16 mouse cellular contexts compared by ENCODE assay signal in the genomic region with DNA sequence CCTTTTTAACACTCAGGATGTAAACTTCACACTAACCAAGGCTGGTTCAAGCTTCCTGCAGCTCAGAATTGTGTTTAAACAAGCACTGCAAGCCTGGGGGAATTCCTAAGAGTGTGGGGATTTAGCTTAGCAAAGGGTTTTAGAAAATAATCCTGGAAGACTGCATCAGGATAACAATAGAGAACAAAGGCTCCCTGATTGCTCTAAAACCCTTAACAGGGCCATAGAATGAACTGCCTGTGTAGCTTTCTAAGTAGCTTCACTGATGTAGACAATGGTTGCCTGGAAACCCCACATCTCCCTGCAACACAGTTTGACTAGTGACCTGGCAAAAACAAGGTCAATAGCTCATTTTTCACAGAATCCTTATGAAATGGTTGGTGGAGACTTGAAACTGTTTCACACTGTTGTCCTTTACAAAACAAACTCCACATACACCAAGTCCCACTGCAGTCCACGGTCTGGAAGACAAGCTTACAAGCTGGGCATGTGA.
A peak's percentile ranks its signal among the peaks of the same experiment; 100 is the strongest.
DNase-seq lines count a peak whose midpoint lies in the region; ATAC-seq and TF ChIP-seq lines count a peak whose summit lies in the region.
"Had no signal": no experiment of that assay in that cellular context is flagged by ENCODE, and none has a peak within 500 bp of the region (broad histone marks: within the 10 kb centered on the region; RNA-seq: fewer than 3 reads in every experiment).

No protein-coding gene starts in this region.

- H3K36me3 ChIP-seq in embryonic facial prominence, embryonic 14.5 days (ENCODE audit: control insufficient read depth, insufficient read depth, low read length) = no peaks in the 10 kb centered on the region
- H3K36me3 ChIP-seq in hindbrain, embryonic 15.5 days = no peaks in the 10 kb centered on the region
- H3K36me3 ChIP-seq in neural tube, embryonic 12.5 days = no peaks in the 10 kb centered on the region
- H3K36me3 ChIP-seq: G1E; intestine, embryonic 15.5 days had no signal

- intact Hi-C loops in gastrocnemius, adult 2 months (cut with DNase I) = no loop called here

- ATAC-seq in embryonic facial prominence, embryonic 14.5 days (ENCODE audit: low read depth) = peak; percentile 77
- peak; percentile 69 for ATAC-seq in hindbrain, embryonic 15.5 days (ENCODE audit: low FRiP score, low read depth)
- ATAC-seq in neural tube, embryonic 12.5 days (ENCODE audit: low FRiP score, low read depth) = peak; percentile 85
- ATAC-seq: intestine, embryonic 15.5 days had no signal

- no peak for TF ChIP-seq CTCF in gastrocnemius, adult 2 months (IDR thresholded peaks at IDR 0.05)

- H3K9me3 ChIP-seq in embryonic facial prominence, embryonic 14.5 days (ENCODE audit: control insufficient read depth, low read length) = no peaks in the 10 kb centered on the region
- H3K9me3 ChIP-seq in hindbrain, embryonic 15.5 days = no peaks in the 10 kb centered on the region
- H3K9me3 ChIP-seq in neural tube, embryonic 12.5 days = no peaks in the 10 kb centered on the region
- H3K9me3 ChIP-seq: intestine, embryonic 15.5 days had no signal

- 18% methylated on average over 1 of the region's 1 CpGs for WGBS in embryonic facial prominence, embryonic 14.5 days
- WGBS in hindbrain, embryonic 15.5 days = 10% methylated on average over 1 of the region's 1 CpGs
- WGBS in neural tube, embryonic 12.5 days = 6% methylated on average over 1 of the region's 1 CpGs

- H3K4me3 ChIP-seq in embryonic facial prominence, embryonic 14.5 days (ENCODE audit: low read depth, low read length) = no peak overlapping the region
- H3K4me3 ChIP-seq in hindbrain, embryonic 15.5 days = no peak overlapping the region
- H3K4me3 ChIP-seq in neural tube, embryonic 12.5 days = no peak overlapping the region
- no peak overlapping the region for H3K4me3 ChIP-seq in gastrocnemius, adult 2 months
- H3K4me3 ChIP-seq: intestine, embryonic 15.5 days had no signal

- peak; percentile 93 for DNase-seq in ZHBTc4 (ENCODE audit: low read depth, low spot score)
- peak; percentile 73 for DNase-seq in embryonic facial prominence, embryonic 14.5 days (ENCODE audit: low spot score)
- no peak for DNase-seq in cerebellum, adult 11-12 months
- DNase-seq in lung, postnatal 36 days = no peak
- DNase-seq in gastrocnemius, adult 2 months = no peak
- DNase-seq in left cerebral cortex, adult 11 months (ENCODE audit: low spot score) = no peak
- DNase-seq: adrenal gland, postnatal 25 days; cerebellum, adult 8-10 months; layer of hippocampus, adult 9-11 months; liver; thymus, postnatal 4 days had no signal

- no peaks in the 10 kb centered on the region for H3K4me1 ChIP-seq in embryonic facial prominence, embryonic 14.5 days (ENCODE audit: control insufficient read depth, insufficient read depth, low read length)
- H3K4me1 ChIP-seq in hindbrain, embryonic 15.5 days (replicated peaks) = 0 out of 2 replicates have a peak, but pooled peaks cover 9% of the 10 kb centered on the region
- H3K4me1 ChIP-seq in neural tube, embryonic 12.5 days = peaks cover 15% of the 10 kb centered on the region
- H3K4me1 ChIP-seq: intestine, embryonic 15.5 days had no signal

- no peak overlapping the region for H3K9ac ChIP-seq in embryonic facial prominence, embryonic 14.5 days (ENCODE audit: low read depth, low read length)
- H3K9ac ChIP-seq in hindbrain, embryonic 15.5 days = no peak overlapping the region
- H3K9ac ChIP-seq in neural tube, embryonic 12.5 days = no peak overlapping the region
- H3K9ac ChIP-seq: intestine, embryonic 15.5 days had no signal

- no peak overlapping the region for H3K27ac ChIP-seq in embryonic facial prominence, embryonic 14.5 days (replicated peaks; ENCODE audit: low read depth, low read length)
- no peak overlapping the region for H3K27ac ChIP-seq in hindbrain, embryonic 15.5 days (replicated peaks)
- H3K27ac ChIP-seq in neural tube, embryonic 12.5 days = no peak overlapping the region
- H3K27ac ChIP-seq in gastrocnemius, adult 2 months = no peak overlapping the region
- H3K27ac ChIP-seq: intestine, embryonic 15.5 days had no signal

- H3K4me2 ChIP-seq in embryonic facial prominence, embryonic 14.5 days (ENCODE audit: low read depth, low read length) = no peak overlapping the region
- H3K4me2 ChIP-seq in hindbrain, embryonic 15.5 days = no peak overlapping the region
- no peak overlapping the region; the same call in 1 of the 2 replicates for H3K4me2 ChIP-seq in neural tube, embryonic 12.5 days (replicated peaks)
- H3K4me2 ChIP-seq: heart, embryonic 11.5 days; intestine, embryonic 15.5 days had no signal

- H3K27me3 ChIP-seq in embryonic facial prominence, embryonic 14.5 days (replicated peaks; ENCODE audit: control insufficient read depth, insufficient read depth, low read length) = no peaks in the 10 kb centered on the region
- no peaks in the 10 kb centered on the region for H3K27me3 ChIP-seq in hindbrain, embryonic 15.5 days
- no peaks in the 10 kb centered on the region for H3K27me3 ChIP-seq in neural tube, embryonic 12.5 days (replicated peaks)
- H3K27me3 ChIP-seq: intestine, embryonic 15.5 days had no signal

Comparison
In these comparisons a context has a peak if more than half of its experiments do, and no peak if none do; other contexts are left out.
1. DNase-seq: peak in ZHBTc4 (single experiment) and embryonic facial prominence, embryonic 14.5 days (single experiment); none in cerebellum, adult 11-12 months (single experiment), lung, postnatal 36 days (single experiment), gastrocnemius, adult 2 months (single experiment) and left cerebral cortex, adult 11 months (single experiment).
2. Peak in every context shown above with its lines, with median percentiles within 50 percentile points of each other: ATAC-seq.